Mouse (Mus musculus) ovary, postnatal 10 days (tissue): ENCODE measurements around the gene Disp3.

Source experiments
- DNase-seq: peaks from one replicate; pipeline ENCODE4 v3.0.0; 2022; ENCODE audit warnings: low spot score

The Disp3 gene

DNA sequence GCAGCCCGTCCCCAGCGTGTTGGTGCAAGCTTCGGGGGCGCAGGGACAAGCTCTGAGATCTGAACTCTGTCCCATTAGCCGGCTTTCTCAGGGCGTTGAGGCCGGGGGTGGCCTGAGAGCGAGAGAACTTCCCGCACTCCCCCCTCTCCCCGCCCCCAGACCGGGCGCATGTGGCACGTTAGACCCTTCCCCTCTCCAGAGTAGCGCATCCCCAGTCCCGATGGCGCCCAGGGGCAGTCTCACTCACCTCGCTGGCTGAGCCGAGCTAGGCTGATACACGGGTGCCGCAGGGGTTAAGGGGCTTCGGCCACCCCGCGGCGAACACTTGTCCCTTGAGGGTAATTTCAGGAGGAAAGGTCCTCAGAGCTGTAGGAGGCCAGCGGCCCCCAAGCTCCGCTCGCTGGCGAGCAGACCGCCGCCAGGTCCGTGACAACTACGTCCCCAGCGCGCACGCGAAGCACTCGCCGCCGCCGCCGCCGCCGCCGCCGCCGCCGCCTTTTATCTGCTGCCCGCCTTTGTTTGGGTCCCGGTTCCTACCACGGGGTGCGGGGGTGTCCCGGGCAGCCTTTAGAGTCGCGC lies at the start of gene Disp3:
TSS of gene Disp3 (minus strand) at position 490 of the 579 bp plus-strand sequence.
- no peak for DNase-seq

DNA sequence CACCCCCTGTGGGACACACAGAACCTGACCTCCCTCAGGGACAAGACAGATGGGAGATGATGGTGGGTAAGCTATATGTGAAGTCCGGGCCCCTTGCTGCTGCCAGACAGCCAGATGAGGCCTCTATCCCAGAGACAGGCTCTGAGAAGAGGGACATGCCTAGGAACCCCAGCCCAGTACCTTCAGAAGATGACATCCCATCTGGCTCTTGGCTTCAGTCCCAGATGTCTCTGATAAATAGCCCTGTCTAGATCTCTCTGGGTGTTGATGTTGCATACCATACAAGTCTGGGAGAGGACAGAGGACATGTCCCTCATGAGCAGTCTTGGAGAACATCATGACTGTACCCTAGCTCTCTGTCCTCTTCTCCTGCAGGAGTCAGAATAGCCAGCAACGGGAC lies 42.5 kb upstream of the Disp3 start:
- DNase-seq: no peak

DNA sequence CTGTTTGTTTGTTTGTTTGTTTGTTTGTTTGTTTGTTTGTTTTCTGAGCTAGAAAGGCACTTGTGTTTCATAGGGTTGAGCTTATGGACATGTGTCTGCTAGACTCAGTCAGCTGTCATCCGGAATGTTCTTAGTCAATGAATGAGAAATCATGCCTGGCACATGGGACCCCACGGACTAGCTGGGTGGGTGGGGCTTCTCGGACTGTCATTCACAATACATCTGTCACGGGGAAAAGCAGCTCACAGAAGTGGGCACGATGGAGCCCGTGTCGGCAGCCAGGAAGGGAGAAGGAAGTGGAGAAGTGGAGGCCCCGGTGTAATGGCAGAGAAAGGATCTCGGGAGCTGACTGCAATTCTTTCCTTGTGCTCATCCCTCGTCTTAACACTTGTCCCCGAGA lies 41.7 kb upstream of the Disp3 start:
- no peak for DNase-seq

DNA sequence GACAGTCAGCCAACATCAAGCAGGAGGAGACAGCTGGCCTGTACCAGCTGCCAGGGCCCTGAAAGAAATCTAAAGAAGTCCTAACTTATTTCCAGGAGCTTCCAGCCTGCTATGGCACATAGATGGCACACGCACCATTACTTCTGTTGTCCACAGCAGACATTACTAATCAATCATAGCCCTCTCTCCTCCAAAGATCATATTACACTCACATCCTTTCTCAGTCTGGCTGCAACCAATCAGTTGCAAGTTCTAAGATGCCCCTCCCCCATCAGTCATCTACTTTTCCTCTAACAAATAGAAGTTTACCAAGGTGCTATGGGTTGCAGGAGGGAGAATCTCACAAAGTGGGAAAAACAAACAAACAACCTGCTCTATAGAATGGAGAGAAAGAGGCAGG lies 40.5 kb upstream of the Disp3 start:
- no peak for DNase-seq

DNA sequence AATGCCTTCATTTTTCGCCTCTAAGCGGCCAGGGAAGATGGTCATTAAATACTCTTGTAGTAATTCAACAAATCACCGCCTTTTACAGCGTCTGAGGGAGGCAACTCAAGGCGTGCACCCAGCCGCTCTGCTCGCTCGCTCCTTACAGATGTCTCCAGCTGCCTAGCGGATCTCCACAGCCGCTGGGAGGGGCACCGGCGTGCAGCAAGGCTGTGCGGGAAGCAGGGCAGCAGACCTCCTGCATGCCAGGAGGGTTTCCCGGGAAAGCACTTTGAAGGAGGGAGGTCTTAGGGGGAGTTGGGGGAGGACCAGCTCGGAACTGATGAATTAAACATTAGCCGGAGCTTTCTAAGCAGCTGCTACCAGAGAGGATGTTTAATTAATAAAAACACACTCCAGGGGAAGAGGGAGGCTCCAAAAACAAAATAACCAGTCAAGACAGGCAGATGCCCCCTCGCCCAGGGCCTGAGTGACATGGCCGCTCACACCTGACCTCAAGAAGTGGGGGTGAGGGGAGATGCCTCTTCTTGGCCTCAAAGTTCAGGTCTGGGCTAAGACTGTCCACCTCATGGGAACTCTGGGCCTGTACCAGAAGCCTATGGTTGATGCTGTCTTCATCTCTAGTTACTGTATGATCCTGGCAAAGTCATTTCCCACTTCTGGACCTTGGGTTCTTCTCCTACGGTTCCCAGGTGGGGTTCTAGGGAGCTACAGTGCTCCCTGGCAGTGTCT lies 39.7 kb upstream of the Disp3 start:
- no peak for DNase-seq

DNA sequence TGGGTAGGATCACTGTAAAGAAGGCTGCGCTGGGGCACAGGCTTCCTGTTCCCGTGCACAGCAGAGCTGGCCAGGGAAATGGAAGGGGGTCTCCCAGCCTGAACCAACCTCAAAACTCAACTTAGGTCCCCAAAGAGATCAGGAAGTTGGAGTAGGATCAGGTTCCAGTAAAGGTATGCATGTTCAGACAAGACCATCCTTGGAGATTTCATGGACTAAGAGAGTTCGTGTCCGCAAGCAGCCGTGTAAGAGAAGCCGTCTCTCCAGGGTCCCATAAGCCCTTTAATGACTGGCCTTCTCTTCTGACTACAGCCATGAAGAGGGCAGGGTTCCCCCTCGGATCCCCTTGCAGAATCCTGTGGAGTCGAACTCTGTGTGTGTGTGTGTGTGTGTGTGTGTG lies 39.0 kb upstream of the Disp3 start:
- no peak for DNase-seq

DNA sequence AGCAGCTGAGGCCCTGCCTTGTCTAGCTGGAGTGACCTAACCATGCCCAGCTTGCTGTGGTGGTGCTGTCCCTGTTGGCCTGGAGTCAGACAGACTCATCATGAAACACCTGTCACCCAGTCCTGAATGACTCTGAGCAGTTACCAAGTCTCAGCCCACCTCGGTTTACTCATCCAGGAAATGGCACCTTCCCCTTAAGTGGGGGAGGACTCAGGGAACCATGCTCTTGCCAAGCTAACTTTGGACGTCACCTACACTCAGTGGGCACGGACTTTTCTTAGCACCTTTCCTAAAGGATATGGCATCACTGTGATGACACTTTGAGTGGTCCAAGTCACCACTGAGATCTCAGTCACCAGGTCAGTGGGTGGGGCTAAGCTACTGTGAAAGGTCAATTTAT lies 38.2 kb upstream of the Disp3 start:
- DNase-seq: no peak

DNA sequence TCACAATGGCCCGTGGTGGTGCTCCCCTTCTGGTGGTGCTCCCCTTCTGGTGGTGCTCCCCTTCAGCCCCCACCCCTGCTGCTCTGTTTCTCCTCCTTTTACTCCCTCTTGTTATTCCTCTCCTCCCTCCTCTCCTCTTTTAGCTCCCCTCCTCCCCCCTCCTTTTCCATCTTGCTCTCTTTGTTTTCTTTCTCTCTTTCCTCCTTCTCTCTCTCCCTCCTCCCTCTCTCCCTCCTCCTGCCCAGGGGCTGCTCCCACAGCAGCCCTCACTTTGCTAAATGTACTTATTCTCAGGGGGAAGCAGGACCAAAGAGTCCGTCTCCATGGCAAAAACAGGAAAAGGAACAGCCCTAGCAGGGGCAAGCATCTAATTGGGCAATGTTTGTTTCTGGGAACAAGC lies 37.3 kb upstream of the Disp3 start:
- no peak for DNase-seq

DNA sequence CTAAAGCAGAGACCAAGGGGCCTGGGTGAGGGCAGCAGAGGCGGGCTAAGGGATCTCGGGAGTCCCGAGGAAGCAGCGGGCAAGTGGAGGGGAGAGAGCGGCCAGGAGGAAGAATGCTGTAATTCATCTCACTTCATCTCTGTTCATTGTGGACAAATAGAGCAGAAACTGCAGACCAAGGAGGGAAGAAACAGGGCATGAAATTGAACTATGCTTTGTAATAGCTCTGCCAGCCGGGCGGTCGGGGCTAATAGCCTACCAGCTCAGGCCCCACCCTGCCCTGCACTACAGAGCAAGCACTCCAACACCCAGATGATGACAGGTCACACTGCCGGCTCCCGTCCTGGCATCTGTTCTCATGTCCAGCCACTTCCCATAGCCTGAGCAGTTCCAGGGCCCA lies 34.4 kb upstream of the Disp3 start:
- DNase-seq: no peak

DNA sequence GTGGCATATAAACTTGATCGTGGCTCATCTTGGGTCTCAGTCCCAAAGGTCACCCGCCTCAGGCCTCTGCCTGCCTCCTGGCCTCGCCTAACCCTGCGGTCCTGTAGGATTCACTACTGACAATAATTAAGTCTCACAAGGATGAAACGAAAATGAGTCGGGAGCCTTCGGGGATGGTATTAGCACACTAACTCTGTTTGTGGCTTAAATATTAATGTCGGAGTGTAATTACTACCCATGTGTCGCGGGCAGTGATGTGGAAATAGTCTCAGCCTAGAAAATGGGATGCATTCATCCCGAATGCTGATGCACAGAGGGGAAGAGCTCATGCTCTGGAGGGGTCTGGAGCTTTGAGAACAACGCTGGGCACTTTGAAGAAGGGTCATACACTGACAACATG lies 31.6 kb upstream of the Disp3 start:
- no peak for DNase-seq

DNA sequence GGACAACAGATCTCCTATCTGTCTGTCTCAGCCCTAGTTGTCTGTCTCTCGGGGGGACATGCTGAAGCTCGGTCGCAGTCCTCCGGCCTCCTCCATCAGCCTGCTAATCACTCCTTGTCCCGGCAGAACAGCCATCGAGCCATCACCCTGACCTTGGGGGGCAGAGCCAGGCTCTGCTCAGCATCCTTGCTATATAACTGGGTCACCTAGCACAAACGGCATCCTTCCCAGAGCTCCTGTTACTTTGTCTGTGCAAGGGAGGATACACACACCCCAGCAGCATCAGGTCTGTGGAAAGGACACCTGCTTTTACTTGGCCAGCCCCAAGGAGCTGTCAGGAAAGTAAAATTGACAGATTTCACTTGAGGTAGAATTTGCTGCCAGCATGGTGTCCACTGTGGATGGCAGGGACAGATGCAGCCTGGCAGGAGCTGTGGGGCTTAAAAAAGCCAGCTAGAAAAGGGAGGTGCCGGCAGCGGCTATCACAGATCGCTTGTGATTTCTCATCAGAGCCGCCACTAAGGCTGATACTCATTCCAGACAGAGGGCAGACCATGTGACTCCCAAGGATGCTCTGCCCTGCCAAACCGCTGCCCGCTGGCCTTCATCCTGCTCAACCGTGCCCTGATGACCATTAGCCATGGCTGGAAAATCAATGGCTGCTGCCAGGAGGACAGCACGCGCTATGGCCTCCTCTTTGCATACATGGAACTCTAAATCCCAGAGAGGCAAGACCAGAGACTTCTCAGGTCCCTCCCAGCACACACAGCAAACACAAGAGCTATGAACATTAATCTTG lies 27.8 kb upstream of the Disp3 start:
- no peak for DNase-seq

DNA sequence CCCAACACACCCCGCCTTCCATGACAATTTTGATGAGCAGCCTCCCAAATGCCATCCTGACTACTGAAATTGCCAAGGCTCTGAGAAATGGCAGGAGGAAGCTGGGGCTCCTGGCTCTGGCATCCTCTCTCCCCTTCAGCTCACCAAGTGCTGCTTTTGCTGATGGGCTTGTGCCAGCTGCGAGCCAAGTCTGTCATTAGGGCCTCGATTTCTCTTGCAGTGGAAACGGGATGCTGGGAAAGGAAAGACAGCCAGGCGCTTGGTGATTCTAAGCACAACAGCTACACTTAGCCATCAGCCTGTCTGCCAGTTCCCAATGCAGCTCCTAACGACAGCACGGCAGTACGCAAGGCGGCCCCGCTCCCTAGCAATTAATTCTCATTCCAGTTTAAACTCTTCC lies 26.6 kb upstream of the Disp3 start:
- DNase-seq: no peak

DNA sequence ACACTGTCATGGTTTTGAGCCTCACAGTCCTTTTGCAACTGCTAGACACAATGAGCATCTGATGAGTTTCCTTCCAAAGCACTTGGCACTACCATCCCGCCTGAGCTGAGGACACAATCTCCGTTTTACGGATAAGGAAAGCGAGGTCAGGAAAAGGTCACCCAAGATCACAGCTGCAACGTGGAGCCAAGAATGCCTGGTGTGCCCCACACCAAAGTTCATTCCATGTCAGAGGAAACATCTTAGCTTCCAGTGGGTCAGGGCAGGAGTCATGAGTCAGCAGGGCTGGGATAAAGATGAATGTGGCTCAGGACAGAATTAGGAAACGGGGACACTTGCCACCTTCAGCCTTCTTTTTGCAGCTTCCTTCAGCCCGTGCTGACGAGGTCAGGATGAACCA lies 25.8 kb upstream of the Disp3 start:
- DNase-seq: no peak

DNA sequence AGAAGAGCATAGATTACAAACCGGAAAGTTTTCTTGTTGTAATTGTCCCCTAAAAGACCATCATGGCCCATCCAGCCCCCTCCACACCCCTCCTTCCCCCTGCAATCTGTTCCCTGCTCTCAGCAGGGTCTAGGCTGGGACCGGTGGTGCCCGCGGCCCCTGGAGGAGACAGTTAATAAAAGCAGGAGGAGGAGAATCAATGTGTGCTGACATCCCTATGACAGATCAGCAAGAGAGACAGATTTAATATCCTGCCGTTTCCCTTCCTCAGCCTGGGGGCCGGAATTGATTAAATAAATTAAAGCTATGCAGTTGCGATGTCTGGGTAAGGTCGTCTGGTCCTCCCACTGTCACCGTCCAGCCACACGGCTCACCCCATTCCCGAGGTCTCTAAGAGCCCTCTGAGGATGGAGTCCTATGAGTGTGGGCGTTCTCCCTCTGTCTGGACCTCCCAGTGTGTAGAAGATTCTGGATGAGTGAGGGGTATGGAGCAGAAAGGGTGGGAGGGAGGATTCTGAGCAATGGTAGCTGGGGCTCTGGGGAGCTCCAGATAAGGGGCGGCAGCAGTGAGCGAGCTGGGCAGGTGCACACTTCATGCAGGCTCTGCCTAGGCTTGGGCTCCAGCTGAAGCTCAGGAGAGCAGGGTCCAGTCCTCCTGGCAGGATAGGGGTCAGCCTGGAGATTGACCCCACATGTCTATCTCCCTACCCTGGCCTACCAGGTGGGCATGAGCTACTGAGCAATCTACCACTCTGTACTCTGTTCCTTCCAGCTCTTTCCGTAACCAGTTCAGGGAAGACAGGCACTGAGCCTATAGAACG lies 24.7 kb upstream of the Disp3 start:
- no peak for DNase-seq

DNA sequence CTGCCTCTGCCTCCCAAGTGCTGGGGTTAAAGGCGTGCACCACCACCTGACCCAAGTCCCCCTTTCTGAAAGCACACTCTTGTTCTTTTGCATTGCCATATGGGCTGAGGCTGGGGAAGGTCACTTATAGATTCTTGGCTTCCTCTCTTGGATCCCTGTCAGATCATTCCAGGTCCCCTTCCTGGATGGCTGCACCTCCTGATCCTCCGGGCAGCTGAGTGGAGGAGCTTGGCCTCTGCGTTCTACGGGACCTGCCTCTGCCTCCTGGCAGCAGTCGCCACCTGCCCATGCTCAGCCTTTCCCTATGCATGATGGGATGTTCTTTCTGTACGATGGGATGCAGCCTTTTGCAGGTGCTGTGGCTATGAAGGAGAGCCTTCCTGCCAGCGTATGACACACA lies 23.1 kb upstream of the Disp3 start:
- DNase-seq: no peak

DNA sequence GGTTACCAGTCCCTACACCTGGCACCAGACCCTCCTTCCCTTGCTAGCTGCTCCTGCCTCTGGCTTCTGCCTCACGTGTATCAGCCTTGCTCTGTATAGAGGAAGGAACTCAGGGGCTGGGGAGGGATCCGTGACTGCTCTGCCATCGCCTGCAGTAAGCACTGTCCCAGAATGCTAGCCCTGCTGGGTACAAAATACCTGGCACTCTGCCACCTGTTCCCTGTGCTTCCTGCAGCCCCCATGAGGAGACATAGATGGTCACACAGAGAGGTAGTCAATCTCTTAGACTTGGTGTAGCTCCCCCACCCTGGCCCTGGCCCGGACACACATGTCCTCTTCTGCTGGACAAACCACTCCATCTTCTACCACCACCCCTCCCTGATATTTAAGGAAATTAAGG lies 22.4 kb upstream of the Disp3 start:
- no peak for DNase-seq

DNA sequence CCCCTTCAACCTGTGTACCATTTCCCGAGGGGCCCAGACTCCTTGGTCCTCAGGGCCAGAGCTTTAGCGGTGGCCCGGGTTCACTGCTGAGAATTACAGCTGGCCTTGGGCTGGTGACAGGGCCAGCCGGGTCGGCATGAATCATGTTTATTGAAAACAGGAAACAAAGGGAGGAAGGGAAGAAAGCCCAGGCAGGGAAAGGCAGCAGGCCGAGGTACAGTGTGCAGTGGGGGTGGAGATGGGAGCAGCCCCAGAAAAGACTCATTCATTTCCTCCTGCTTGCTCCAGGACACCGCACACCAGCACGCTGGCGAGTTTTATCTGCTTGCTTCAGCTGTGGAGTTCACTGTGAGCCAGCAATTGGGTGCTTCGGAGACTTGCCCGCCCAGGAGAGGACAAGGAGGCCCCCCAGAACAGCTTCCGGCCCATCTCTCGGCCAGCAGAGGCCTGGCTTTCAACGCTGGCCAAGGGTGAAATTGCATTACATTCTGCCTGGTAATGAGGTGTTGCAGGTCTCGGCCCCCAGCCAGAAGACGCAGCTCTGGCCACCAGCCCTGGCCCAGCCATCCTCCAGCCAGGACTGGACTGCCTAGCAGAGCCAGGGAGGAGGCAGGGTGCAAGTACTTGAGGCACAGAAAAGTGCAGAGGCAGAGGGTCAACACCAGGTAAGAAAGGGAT lies 18.8 kb upstream of the Disp3 start:
- DNase-seq: no peak

DNA sequence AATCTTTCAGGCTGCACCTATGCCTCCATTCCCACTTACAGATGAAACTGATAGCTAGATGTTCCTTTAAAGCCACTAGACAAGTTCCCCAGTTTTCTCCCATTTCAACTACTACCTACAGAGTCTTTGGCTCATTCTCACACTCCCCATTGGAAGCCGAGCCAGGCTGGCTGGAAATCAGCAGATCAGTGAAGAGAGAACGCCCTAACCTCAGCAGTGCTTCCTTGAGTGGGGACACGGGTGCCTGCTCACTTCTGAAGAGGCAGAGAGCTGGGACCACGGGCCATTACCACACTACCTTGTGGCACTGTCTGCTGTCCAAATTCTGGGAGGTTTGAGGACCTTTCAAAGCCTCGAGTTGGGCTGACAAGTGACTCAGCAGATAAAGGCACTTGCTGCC lies 11.0 kb upstream of the Disp3 start:
- DNase-seq: no peak

DNA sequence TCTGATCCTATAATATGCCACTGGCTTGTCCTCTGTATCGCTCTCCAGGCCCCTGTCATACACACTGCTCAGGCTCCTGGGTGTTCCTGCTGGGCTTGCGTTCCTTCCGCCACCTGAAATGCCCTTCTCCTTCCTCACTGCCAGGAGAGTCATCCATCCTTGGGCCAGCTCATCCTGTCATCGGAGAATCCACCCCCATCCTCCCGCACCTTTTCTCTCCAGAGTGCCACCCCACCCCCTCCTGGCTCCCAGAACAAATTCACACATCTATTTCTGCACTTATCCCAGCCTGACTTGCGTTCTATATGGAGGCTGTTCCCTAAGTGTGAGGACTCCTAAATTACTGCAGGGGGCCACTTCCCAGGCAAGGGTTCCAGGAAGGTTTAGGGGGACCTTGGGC lies 9.9 kb upstream of the Disp3 start:
- no peak for DNase-seq

DNA sequence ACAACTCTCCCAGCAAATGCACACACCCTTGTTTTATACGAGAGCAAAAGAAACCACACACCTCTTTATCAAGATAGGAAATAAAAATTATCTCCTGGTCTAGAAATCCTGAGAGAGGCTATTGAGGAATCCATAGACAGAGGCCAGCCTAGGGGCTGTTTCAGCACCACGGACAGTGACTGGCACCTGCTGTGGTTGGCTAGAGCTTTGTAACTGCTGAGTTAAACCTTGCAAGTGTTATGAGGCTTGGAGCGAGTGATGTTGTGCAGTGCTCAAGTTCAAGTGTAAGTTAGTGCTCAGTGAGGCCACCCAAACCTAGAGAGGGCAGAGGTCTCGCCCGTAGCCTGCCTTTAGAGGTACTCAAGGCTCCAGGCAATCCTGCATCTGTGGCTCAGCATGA lies 5.6 kb upstream of the Disp3 start:
- DNase-seq: no peak

DNA sequence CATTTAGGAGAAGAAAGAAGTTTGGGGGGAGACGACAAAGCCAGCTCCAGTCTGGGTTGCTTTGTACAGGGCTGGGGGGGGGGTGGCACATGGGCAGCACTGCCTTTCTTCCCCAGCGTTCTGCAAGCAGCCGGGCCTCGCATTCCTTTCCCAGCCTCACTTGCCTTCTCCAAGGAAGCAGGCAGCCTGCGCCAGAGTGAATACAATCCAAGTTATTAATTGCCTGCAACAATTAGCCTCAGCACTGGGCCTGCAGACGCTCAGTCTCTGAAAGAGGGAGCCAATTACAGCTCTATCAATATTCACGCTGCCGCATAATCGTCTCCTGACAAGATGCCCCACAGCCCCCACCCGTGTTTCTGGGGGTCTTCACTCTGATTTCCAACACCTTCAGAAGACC lies 4.1 kb upstream of the Disp3 start:
- DNase-seq: no peak

DNA sequence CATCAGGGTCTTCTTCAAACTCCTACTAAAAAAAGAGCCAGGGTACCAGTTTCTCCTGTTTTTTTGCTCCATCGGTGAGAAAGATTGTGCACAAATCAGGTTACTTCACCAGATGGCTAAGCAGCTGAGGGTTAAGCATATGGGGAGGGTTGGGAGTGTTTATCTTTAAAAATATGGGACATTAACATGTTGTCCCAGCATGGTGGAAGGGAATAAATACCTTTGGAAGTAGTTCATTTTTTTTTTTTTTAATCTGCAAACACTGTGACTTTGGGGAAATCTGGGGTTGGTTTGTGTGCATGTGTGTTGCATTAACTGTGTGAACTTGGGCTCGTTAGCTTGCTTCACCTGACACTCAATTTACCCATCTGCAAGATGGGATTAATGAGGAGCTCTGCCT lies 3.3 kb upstream of the Disp3 start:
- DNase-seq: no peak
